Mouse (Mus musculus) MEL (cell line): ENCODE data around the gene Pianp. TPM values are rescaled to one million over a fixed set of nuclear protein-coding genes. Genes with fewer than 3 reads are reported as not detected.

Experiments
- DNase-seq: peaks from one replicate; pipeline ENCODE4 v3.0.0; 2011; ENCODE audit warnings: low read depth, low spot score
- H3K27ac ChIP-seq: 2 replicates; pipeline ENCODE4 v1.5.1; 2012; ENCODE audit warnings: low read depth, mild to moderate bottlenecking, control low read depth, low read length, moderate library complexity; ENCODE audit not compliant: control insufficient read depth
- H3K27me3 ChIP-seq, 2 experiments: fragments of 150-350 bp in 1 of 2; sonication (generic) in 1 of 2; 2 replicates each; pipeline ENCODE4 v1.6.1; 2012; ENCODE audit warnings: low read length in 2 of 2, mild to moderate bottlenecking in 2 of 2, improper control_type of control experiment in 1 of 2, moderate library complexity in 1 of 2; ENCODE audit not compliant: insufficient read depth in 2 of 2, control insufficient read depth in 1 of 2
- H3K36me3 ChIP-seq, 2 experiments: 2 replicates each; pipeline ENCODE4 v1.6.1; 2012 to 2014; ENCODE audit warnings: low read length in 2 of 2, improper control_type of control experiment in 1 of 2, inconsistent platforms in 1 of 2, mild to moderate bottlenecking in 1 of 2; ENCODE audit not compliant: insufficient read depth in 2 of 2, control insufficient read depth in 1 of 2
- H3K4me1 ChIP-seq, 2 experiments: fragments of 150-350 bp in 1 of 2; sonication (generic) in 1 of 2; 2 replicates each; pipeline ENCODE4 v1.6.1; 2012; ENCODE audit warnings: low read length in 2 of 2, improper control_type of control experiment in 1 of 2, mild to moderate bottlenecking in 1 of 2; ENCODE audit not compliant: insufficient read depth in 2 of 2, control insufficient read depth in 1 of 2
- H3K4me3 ChIP-seq, 2 experiments: fragments of 150-350 bp in 1 of 2; sonication (generic) in 1 of 2; 2 replicates each; pipeline ENCODE4 v1.5.1; 2012; ENCODE audit warnings: low read depth in 2 of 2, low read length in 2 of 2, mild to moderate bottlenecking in 2 of 2, moderate library complexity in 2 of 2, control low read depth in 1 of 2, improper control_type of control experiment in 1 of 2; ENCODE audit not compliant: control insufficient read depth in 1 of 2, insufficient read depth in 1 of 2
- H3K79me2 ChIP-seq: 2 replicates; pipeline ENCODE4 v1.6.1; 2012; ENCODE audit warnings: mild to moderate bottlenecking, low read length, moderate library complexity; ENCODE audit not compliant: control insufficient read depth, poor library complexity, insufficient read depth
- H3K9ac ChIP-seq: 2 replicates; pipeline ENCODE4 v1.6.1; 2012; ENCODE audit warnings: low read depth, mild to moderate bottlenecking, control low read depth, low read length, moderate library complexity; ENCODE audit not compliant: control insufficient read depth, poor library complexity, severe bottlenecking
- H3K9me3 ChIP-seq: fragments of 150-350 bp; sonication (generic); replicated peaks from 2 replicates; pipeline ENCODE4 v1.6.1; 2012; ENCODE audit warnings: mild to moderate bottlenecking, low read length, improper control_type of control experiment, moderate library complexity; ENCODE audit not compliant: insufficient read depth
- CHD2 ChIP-seq: IDR thresholded peaks from 2 replicates; pipeline ENCODE4 v1.6.1; 2011; ENCODE audit warnings: low read length, improper control_type of control experiment
- CTCF ChIP-seq, 3 experiments: IDR thresholded peaks in 2 of 3; conservative IDR thresholded peaks in 1 of 3; 2 replicates each; pipeline ENCODE4 v1.5.1; 2011 to 2012; ENCODE audit warnings: low read length in 3 of 3, low read depth in 2 of 3, mild to moderate bottlenecking in 2 of 3, improper control_type of control experiment in 1 of 3, inconsistent platforms in 1 of 3, mixed read lengths in 1 of 3, moderate library complexity in 1 of 3; ENCODE audit not compliant: control insufficient read depth in 1 of 3, insufficient read depth in 1 of 3, poor library complexity in 1 of 3, severe bottlenecking in 1 of 3
- E2F4 ChIP-seq: IDR thresholded peaks from 2 replicates; pipeline ENCODE4 v1.6.1; 2011; ENCODE audit warnings: low read depth, low read length, improper control_type of control experiment, borderline replicate concordance
- ELF1 ChIP-seq: IDR thresholded peaks from 2 replicates; pipeline ENCODE4 v1.6.1; 2014; ENCODE audit warnings: low read depth, mild to moderate bottlenecking, inconsistent platforms, low read length, improper control_type of control experiment, moderate library complexity
- ETS1 ChIP-seq: IDR thresholded peaks from 2 replicates; pipeline ENCODE4 v1.6.1; 2012; ENCODE audit warnings: low read depth, mild to moderate bottlenecking, inconsistent platforms, low read length, improper control_type of control experiment, moderate library complexity
- GATA1 ChIP-seq: IDR thresholded peaks from 2 replicates; pipeline ENCODE4 v1.6.1; 2011; ENCODE audit warnings: low read depth, low read length, improper control_type of control experiment
- HCFC1 ChIP-seq: IDR thresholded peaks from 2 replicates; pipeline ENCODE4 v1.6.1; 2012; ENCODE audit warnings: low read depth, mild to moderate bottlenecking, inconsistent platforms, low read length, improper control_type of control experiment, moderate library complexity
- KAT2A ChIP-seq: conservative IDR thresholded peaks from 2 replicates; pipeline ENCODE4 v1.6.1; 2012; ENCODE audit warnings: low read depth, low read length, improper control_type of control experiment, inconsistent platforms
- MAX ChIP-seq: IDR thresholded peaks from 2 replicates; pipeline ENCODE4 v1.6.1; 2011; ENCODE audit warnings: low read length, improper control_type of control experiment
- MAZ ChIP-seq: IDR thresholded peaks from 2 replicates; pipeline ENCODE4 v1.6.1; 2012; ENCODE audit warnings: low read depth, mild to moderate bottlenecking, inconsistent platforms, low read length, improper control_type of control experiment
- MYB ChIP-seq: IDR thresholded peaks from 2 replicates; pipeline ENCODE4 v1.6.1; 2011; ENCODE audit warnings: mild to moderate bottlenecking, low read depth, low read length, improper control_type of control experiment
- MYC ChIP-seq: IDR thresholded peaks from 2 replicates; pipeline ENCODE4 v1.6.1; 2011; ENCODE audit warnings: low read depth, mild to moderate bottlenecking, low read length, improper control_type of control experiment, moderate library complexity
- NELFE ChIP-seq: IDR thresholded peaks from 2 replicates; pipeline ENCODE4 v1.6.1; 2011; ENCODE audit warnings: low read depth, low read length, improper control_type of control experiment
- NRF1 ChIP-seq: IDR thresholded peaks from 2 replicates; pipeline ENCODE4 v1.6.1; 2014; ENCODE audit warnings: low read depth, mild to moderate bottlenecking, inconsistent platforms, low read length, improper control_type of control experiment, moderate library complexity; ENCODE audit not compliant: poor library complexity, insufficient read depth, severe bottlenecking
- POLR2A ChIP-seq, 2 experiments: IDR thresholded peaks; 2 replicates each; pipeline ENCODE4 v1.6.1; 2011 to 2012; ENCODE audit warnings: low read length in 2 of 2, mild to moderate bottlenecking in 2 of 2, control low read depth in 1 of 2, improper control_type of control experiment in 1 of 2, low read depth in 1 of 2, moderate library complexity in 1 of 2; ENCODE audit not compliant: control insufficient read depth in 1 of 2, insufficient read depth in 1 of 2, poor library complexity in 1 of 2
- POLR2AphosphoS2 ChIP-seq: IDR thresholded peaks from 2 replicates; pipeline ENCODE4 v1.6.1; 2011; ENCODE audit warnings: low read length, improper control_type of control experiment
- POLR2AphosphoS5 ChIP-seq: IDR thresholded peaks from 2 replicates; pipeline ENCODE4 v1.6.1; 2012; ENCODE audit warnings: low read depth, borderline replicate concordance, mild to moderate bottlenecking, inconsistent platforms, low read length, moderate library complexity, mixed read lengths
- RAD21 ChIP-seq: IDR thresholded peaks from 2 replicates; pipeline ENCODE4 v1.6.1; 2011; ENCODE audit warnings: mild to moderate bottlenecking, low read depth, low read length, improper control_type of control experiment
- RCOR1 ChIP-seq: IDR thresholded peaks from 2 replicates; pipeline ENCODE4 v1.6.1; 2012; ENCODE audit warnings: low read depth, mild to moderate bottlenecking, inconsistent platforms, low read length, improper control_type of control experiment
- SIN3A ChIP-seq: IDR thresholded peaks from 2 replicates; pipeline ENCODE4 v1.6.1; 2012; ENCODE audit warnings: low read length, improper control_type of control experiment, inconsistent platforms
- TAL1 ChIP-seq: IDR thresholded peaks from 2 replicates; pipeline ENCODE4 v1.6.1; 2012; ENCODE audit warnings: mild to moderate bottlenecking, inconsistent platforms, low read length, moderate library complexity, mixed read lengths
- TBP ChIP-seq: IDR thresholded peaks from 2 replicates; pipeline ENCODE4 v1.8.0; 2011; ENCODE audit warnings: low read depth, low read length, improper control_type of control experiment
- TCF12 ChIP-seq: IDR thresholded peaks from 2 replicates; pipeline ENCODE4 v1.6.1; 2014; ENCODE audit warnings: low read depth, mild to moderate bottlenecking, inconsistent platforms, low read length, improper control_type of control experiment, moderate library complexity
- UBTF ChIP-seq: IDR thresholded peaks from 2 replicates; pipeline ENCODE4 v1.6.1; 2012; ENCODE audit warnings: low read depth, mild to moderate bottlenecking, inconsistent platforms, low read length, improper control_type of control experiment, moderate library complexity, borderline replicate concordance; ENCODE audit not compliant: insufficient read depth
- USF2 ChIP-seq, 2 experiments: IDR thresholded peaks; 2 replicates each; pipeline ENCODE4 v1.6.1; 2011 to 2012; ENCODE audit warnings: improper control_type of control experiment in 2 of 2, low read length in 2 of 2, borderline replicate concordance in 1 of 2, inconsistent platforms in 1 of 2, low read depth in 1 of 2, mild to moderate bottlenecking in 1 of 2; ENCODE audit not compliant: insufficient read depth in 1 of 2
- ZKSCAN1 ChIP-seq: IDR thresholded peaks from 2 replicates; pipeline ENCODE4 v1.6.1; 2012; ENCODE audit warnings: low read depth, mild to moderate bottlenecking, inconsistent platforms, low read length, improper control_type of control experiment, moderate library complexity
- ZMIZ1 ChIP-seq: IDR thresholded peaks from 2 replicates; pipeline ENCODE4 v1.6.1; 2012; ENCODE audit warnings: low read depth, mild to moderate bottlenecking, inconsistent platforms, low read length, improper control_type of control experiment, moderate library complexity
- ZNF384 ChIP-seq: IDR thresholded peaks from 2 replicates; pipeline ENCODE4 v1.6.1; 2012; ENCODE audit warnings: low read depth, mild to moderate bottlenecking, inconsistent platforms, low read length, improper control_type of control experiment
- polyA plus RNA-seq, 2 experiments: library from polyadenylated mRNA; stranded (reverse) in 1 of 2; unstranded in 1 of 2; fragments of >175 nt in 1 of 2; fragments of >200 nt in 1 of 2; gene quantifications; 2 replicates each; pipeline versions ENCODE4 v1.2.1 to v1.2.4; 2012; ENCODE audit warnings: low replicate concordance in 2 of 2, low read depth in 1 of 2; ENCODE audit not compliant: insufficient read length in 2 of 2, insufficient read depth in 1 of 2, missing spikeins in 1 of 2
- total RNA-seq: library from RNA; depleted of rRNA; stranded (reverse); fragments of 300-350 nt; gene quantifications from 2 replicates; pipeline ENCODE4 v1.2.3, GENCODE M21; 2012

Pianp gene
- total and polyA plus RNA-seq, 3 experiments: 0.19 to 5.5 TPM; not detected in 1

DNA sequence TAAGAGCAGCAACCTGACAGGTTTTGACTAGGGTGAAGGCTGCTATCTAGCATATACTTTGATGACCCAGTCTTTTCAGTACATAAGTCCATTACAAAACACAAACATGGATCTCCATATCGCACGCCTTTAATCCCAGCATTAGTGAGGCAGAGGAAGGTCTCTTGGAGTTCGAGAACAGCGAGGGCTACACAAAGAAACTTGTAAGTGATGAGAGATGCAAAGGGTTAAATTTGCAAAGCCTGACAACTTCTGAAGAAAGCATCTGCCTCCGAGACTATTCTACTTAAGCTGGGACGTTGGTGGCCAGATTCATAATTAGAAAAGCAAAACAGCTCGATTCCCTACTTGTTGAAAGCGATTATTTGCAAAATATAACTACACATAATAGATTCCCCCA is 42.6 kb downstream of the Pianp start:
- peak overlapping the region; percentile 86 for H3K27ac ChIP-seq
- peak overlapping the region in 1 of 2 experiments; percentile 16; a peak in 1 of 4 replicates for H3K4me3 ChIP-seq
- TF ChIP-seq ETS1 (no peak), USF2 (IDR thresholded peaks at IDR 0.05; ENCODE audit: borderline replicate concordance in 1 of 2, insufficient read depth in 1 of 2, low read depth in 1 of 2, low read length in 2 of 2) (no peak), CHD2 (peak; percentile 16; the same call in 1 of the 2 replicates), RCOR1 (0 out of 2 replicates have a peak, but pooled peaks have one; percentile 17), TBP (no peak), MAX (no peak), ZKSCAN1 (0 out of 2 replicates have a peak, but pooled peaks have one; percentile 51), NELFE (no peak), POLR2AphosphoS5 (no peak), CTCF (IDR thresholded peaks at IDR 0.05 in 2 of 3, conservative IDR thresholded peaks at IDR 0.05 in 1 of 3; ENCODE audit: control insufficient read depth in 1 of 3, insufficient read depth in 1 of 3, low read depth in 2 of 3, low read length in 3 of 3, poor library complexity in 1 of 3, severe bottlenecking in 1 of 3) (no peak), ZMIZ1 (peak; percentile 64; the same call in 1 of the 2 replicates)
- peaks cover 13 to 18% of the 10 kb centered on the region in 2 experiments for H3K4me1 ChIP-seq
- H3K79me2 ChIP-seq: peaks cover 5% of the 10 kb centered on the region; the same call in 1 of the 2 replicates
- no peak for DNase-seq
- no peaks in the 10 kb centered on the region for H3K9me3 ChIP-seq
- no peaks in the 10 kb centered on the region for H3K27me3 ChIP-seq
- peak overlapping the region; percentile 61 for H3K9ac ChIP-seq
- peaks cover under 1 to 22% of the 10 kb centered on the region in 2 experiments for H3K36me3 ChIP-seq

DNA sequence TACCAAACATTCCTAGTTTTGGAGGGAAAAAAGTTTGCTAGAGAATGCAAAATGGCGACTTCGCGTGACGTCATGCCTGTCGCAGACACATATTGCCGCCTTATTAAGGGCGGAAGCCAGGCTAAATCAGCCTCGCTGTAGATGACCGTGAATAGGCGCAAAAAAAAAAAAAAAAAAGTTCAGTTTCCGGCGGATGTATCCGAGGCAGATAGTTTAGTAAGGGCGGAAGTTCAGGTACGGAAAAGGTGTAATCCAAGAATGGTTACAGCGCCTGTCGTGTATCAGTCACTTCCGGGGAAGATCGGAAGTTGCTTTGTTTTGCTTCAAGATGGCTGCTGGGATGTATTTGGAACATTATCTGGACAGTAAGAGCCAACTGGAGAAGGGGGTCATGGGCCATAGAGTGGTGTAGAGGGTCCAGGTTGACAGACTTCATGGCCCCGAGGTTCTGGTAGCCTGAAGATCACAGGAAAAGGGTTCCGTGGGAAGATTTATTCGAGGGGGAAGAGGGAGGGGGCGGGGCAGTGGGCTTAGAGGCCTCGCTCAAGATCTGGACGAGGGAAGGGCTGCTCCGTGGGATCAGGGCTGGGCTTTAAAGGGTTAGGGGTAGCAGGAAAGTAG is 43.1 kb downstream of the Pianp start, which contains the start of gene Ing4:
Ing4 (plus strand) TSS at position 228 of the 621 bp plus-strand sequence.
- peaks cover 5% of the 10 kb centered on the region; the same call in 1 of the 2 replicates for H3K79me2 ChIP-seq
- H3K4me3 ChIP-seq: peak within 1 kb of the TSS; percentile 81 to 86
- peaks cover 0 to 22% of the 10 kb centered on the region in 2 experiments; a peak in 3 of 4 replicates for H3K36me3 ChIP-seq
- peak within 1 kb of the TSS; percentile 88 for H3K27ac ChIP-seq
- peak; percentile 99 for DNase-seq
- no peaks in the 10 kb centered on the region for H3K9me3 ChIP-seq
- peaks cover 13 to 18% of the 10 kb centered on the region in 2 experiments for H3K4me1 ChIP-seq
- peak within 1 kb of the TSS; percentile 80 for H3K9ac ChIP-seq
- H3K27me3 ChIP-seq: no peaks in the 10 kb centered on the region
- peak; percentile 35; the same call in 1 of the 2 replicates for TF ChIP-seq NRF1
- peak; percentile 87; the same call in 1 of the 2 replicates for TF ChIP-seq POLR2AphosphoS2
- peak; percentile 83 for TF ChIP-seq TBP
- peak; percentile 100 for TF ChIP-seq ELF1
- no peak; the same call in 1 of the 2 replicates for TF ChIP-seq ZKSCAN1
- peak; percentile 98 for TF ChIP-seq HCFC1
- peak; percentile 80 for TF ChIP-seq ETS1
- no peak for TF ChIP-seq RAD21
- TF ChIP-seq MAX: peak; percentile 92
- no peak for TF ChIP-seq UBTF
- peak; percentile 99 for TF ChIP-seq SIN3A
- TF ChIP-seq GATA1: 0 out of 2 replicates have a peak, but pooled peaks have one; percentile 10
- TF ChIP-seq MYC: peak; percentile 86
- TF ChIP-seq E2F4: peak; percentile 96
- no peak; the same call in 1 of the 2 replicates for TF ChIP-seq NELFE
- no peak; the same call in 1 of the 2 replicates for TF ChIP-seq MAZ
- no peak for TF ChIP-seq RCOR1
- TF ChIP-seq ZNF384: peak; percentile 100
- TF ChIP-seq TAL1: no peak
- TF ChIP-seq MYB: no peak
- no peak for TF ChIP-seq USF2 (IDR thresholded peaks at IDR 0.05; ENCODE audit: borderline replicate concordance in 1 of 2, insufficient read depth in 1 of 2, low read depth in 1 of 2, low read length in 2 of 2)
- TF ChIP-seq TCF12: no peak
- TF ChIP-seq KAT2A: peak; percentile 96
- no peak for TF ChIP-seq POLR2AphosphoS5
- peak; percentile 36 to 45; a peak in 2 of 4 replicates for TF ChIP-seq POLR2A (IDR thresholded peaks at IDR 0.05; ENCODE audit: control insufficient read depth in 1 of 2, insufficient read depth in 1 of 2, low read depth in 1 of 2, low read length in 2 of 2, poor library complexity in 1 of 2)
